Mouse (Mus musculus): ENCODE measurements around the gene Majin. TPM values are rescaled to one million over a fixed set of nuclear protein-coding genes. Genes with fewer than 3 reads are reported as not detected.

Gene Majin
- total RNA-seq, 2 experiments from 2014 or later, result not detected

DNA sequence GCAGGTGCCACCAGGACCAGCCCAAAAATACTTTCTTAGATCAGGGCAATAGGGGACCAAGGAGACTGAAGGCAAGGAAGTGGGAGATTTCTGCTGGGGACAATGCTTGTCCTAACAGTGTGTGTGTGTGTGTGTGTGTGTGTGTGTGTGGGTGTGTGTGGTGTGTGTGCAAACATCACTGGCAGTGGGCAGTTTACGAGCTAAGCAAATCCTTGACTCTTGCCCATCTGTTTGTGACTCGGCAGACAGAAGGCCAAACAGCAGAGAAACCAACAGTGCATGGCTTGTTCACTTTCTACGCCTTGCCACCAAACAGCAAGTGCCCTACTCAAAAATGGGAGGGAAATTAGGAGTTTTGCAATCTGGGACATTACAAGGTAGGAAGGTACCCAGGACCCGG lies 89.4 kb downstream of the Majin start:
- intact Hi-C loops (cut with DNase I), result no loop called here
- no peak for DNase-seq (ENCODE audit: extremely low spot score in 1 of 2, low spot score in 2 of 2)

Small RNA genes lying within 50 kb of the gene (microRNA-seq; reads per million reads assigned to microRNA genes)
- gene Mir192 (25.0 reads per million, percentile 43 among the genes with 10 or more reads in this experiment), gene Mir194-2 (28.5 reads per million, percentile 45 among the genes with 10 or more reads in this experiment)

Other genes with a start within 250 kb of the Majin start
- 10 to 100 TPM in 1 of 2 experiments, 1 to 10 TPM in 1; 8.0 to 10.7 TPM for gene Pola2, start 220.2 kb upstream of the Majin start, total RNA-seq (2021)
- gene Slc22a20, start 198.2 kb upstream of the Majin start, total RNA-seq (2021), result not detected
- 10 to 100 TPM; 18.2 to 19.3 TPM for gene Capn1, start 168.5 kb upstream of the Majin start, total RNA-seq (2021)
- gene Syvn1, start 137.8 kb upstream of the Majin start, total RNA-seq (2021), result 10 to 100 TPM; 39.3 to 40.2 TPM
- 10 to 100 TPM; 43.3 to 45.3 TPM for gene Mrpl49, start 126.6 kb upstream of the Majin start, total RNA-seq (2021)
- gene Fau, start 126.5 kb upstream of the Majin start, total RNA-seq (2021), result 100 to 1,000 TPM; 698 to 713 TPM
- gene Znhit2, start 123.2 kb upstream of the Majin start, total RNA-seq (2021), result 10 to 100 TPM; 37.0 to 41.3 TPM
- 10 to 100 TPM; 61.5 to 63.8 TPM for gene Tm7sf2, start 116.0 kb upstream of the Majin start, total RNA-seq (2021)
- gene Vps51, start 107.2 kb upstream of the Majin start, total RNA-seq (2021), result 10 to 100 TPM; 90.8 to 94.8 TPM
- gene Tmem262, start 104.4 kb upstream of the Majin start, total RNA-seq (2021), result not detected
- gene Gm28374, start 102.1 kb upstream of the Majin start, total RNA-seq (2021), result not detected
- 10 to 100 TPM; 36.3 to 37.9 TPM for gene Zfpl1, start 99.4 kb upstream of the Majin start, total RNA-seq (2021)
- under 1 TPM; 0.90 to 0.95 TPM for gene Cdca5, start 99.4 kb upstream of the Majin start, total RNA-seq (2021)
- not detected for gene AC131692.1, start 90.0 kb upstream of the Majin start, total RNA-seq (2021)
- gene Naaladl1, start 78.6 kb upstream of the Majin start, total RNA-seq (2021), result under 1 TPM; 0.13 to 0.18 TPM
- gene Sac3d1, start 65.7 kb upstream of the Majin start, total RNA-seq (2021), result 10 to 100 TPM; 23.0 to 24.7 TPM
- 10 to 100 TPM; 39.1 to 41.3 TPM for gene Snx15, start 56.1 kb upstream of the Majin start, total RNA-seq (2021)
- gene Batf2, start 43.4 kb upstream of the Majin start, total RNA-seq (2021), result under 1 TPM in 1 of 2 experiments, not detected in 1; 0.43 TPM
- gene Arl2, start 42.8 kb upstream of the Majin start, total RNA-seq (2021), result 10 to 100 TPM; 58.2 to 59.9 TPM
- gene Gpha2, start 42.0 kb downstream of the Majin start, total RNA-seq (2021), result not detected
- 100 to 1,000 TPM; 214 to 224 TPM for gene Ppp2r5b, start 51.5 kb downstream of the Majin start, total RNA-seq (2021)
- gene Atg2a, start 57.3 kb downstream of the Majin start, total RNA-seq (2021), result 10 to 100 TPM; 32.9 to 34.9 TPM
- gene Ehd1, start 92.3 kb downstream of the Majin start, total RNA-seq (2021), result 10 to 100 TPM; 45.0 to 49.0 TPM
- gene Cdc42bpg, start 122.1 kb downstream of the Majin start, total RNA-seq (2021), result 1 to 10 TPM; 2.6 to 4.8 TPM
- 10 to 100 TPM; 65.8 to 66.4 TPM for gene Men1, start 150.6 kb downstream of the Majin start, total RNA-seq (2021)
- 10 to 100 TPM; 72.1 to 80.9 TPM for gene Map4k2, start 156.7 kb downstream of the Majin start, total RNA-seq (2021)
- gene Sf1, start 179.3 kb downstream of the Majin start, total RNA-seq (2021), result 100 to 1,000 TPM; 178 to 194 TPM
- 10 to 100 TPM; 17.0 to 17.1 TPM for gene Pygm, start 200.0 kb downstream of the Majin start, total RNA-seq (2021)
- 100 to 1,000 TPM; 179 to 190 TPM for gene Rasgrp2, start 215.0 kb downstream of the Majin start, total RNA-seq (2021)
- 100 to 1,000 TPM; 809 to 835 TPM for gene Nrxn2, start 234.3 kb downstream of the Majin start, total RNA-seq (2021)